Mouse (Mus musculus) liver, postnatal 0 days (tissue): Measurements from ENCODE around the gene Tmem74b. TPM values are rescaled to one million over a fixed set of nuclear protein-coding genes. Genes with fewer than 3 reads are reported as not detected.

Experiments
- ATAC-seq: fragments of 200-750 bp; cut with Nextera tagmentation; 2 replicates; pipeline ENCODE4 v1.8.0; 2017; ENCODE audit warnings: mild to moderate bottlenecking, moderate library complexity
- DNase-seq: peaks from one replicate; pipeline ENCODE4 v3.0.0-alpha.2; 2016
- H3K27ac ChIP-seq: fragments of 300-500 bp; sonication (generic); 2 replicates; pipeline ENCODE4 v1.5.1; 2014; ENCODE audit warnings: antibody characterized with exemption, moderate library complexity, mild to moderate bottlenecking, low read depth
- H3K27me3 ChIP-seq: fragments of 300-500 bp; sonication (generic); 2 replicates; pipeline ENCODE4 v1.6.1; 2014; ENCODE audit warnings: low read length, control low read depth, mixed read lengths; ENCODE audit not compliant: insufficient read depth
- H3K36me3 ChIP-seq: fragments of 300-500 bp; sonication (generic); replicated peaks from 2 replicates; pipeline ENCODE4 v1.6.1; 2014; ENCODE audit warnings: mild to moderate bottlenecking, control low read depth, low read length, moderate library complexity, mixed read lengths; ENCODE audit not compliant: insufficient read depth
- H3K4me1 ChIP-seq: fragments of 300-500 bp; sonication (generic); 2 replicates; pipeline ENCODE4 v1.6.1; 2014; ENCODE audit warnings: antibody characterized with exemption, mild to moderate bottlenecking, control low read depth; ENCODE audit not compliant: insufficient read depth
- H3K4me2 ChIP-seq: fragments of 300-500 bp; sonication (generic); 2 replicates; pipeline ENCODE4 v1.6.1; 2014; ENCODE audit warnings: low read depth, mild to moderate bottlenecking, low read length, moderate library complexity, mixed read lengths
- H3K4me3 ChIP-seq: fragments of 300-500 bp; sonication (generic); 2 replicates; pipeline ENCODE4 v1.5.1; 2014; ENCODE audit warnings: low read depth, low read length
- H3K9ac ChIP-seq: fragments of 300-500 bp; sonication (generic); replicated peaks from 2 replicates; pipeline ENCODE4 v1.6.1; 2014; ENCODE audit warnings: mild to moderate bottlenecking, moderate library complexity
- H3K9me3 ChIP-seq: fragments of 300-500 bp; sonication (generic); 2 replicates; pipeline ENCODE4 v1.6.1; 2016; ENCODE audit warnings: mild to moderate bottlenecking, control low read depth, low read length, mixed read lengths
- CTCF ChIP-seq: sonication (generic); IDR thresholded peaks from 2 replicates; pipeline ENCODE4 v1.5.1; 2016; ENCODE audit warnings: antibody characterized with exemption, low read depth
- EP300 ChIP-seq: IDR thresholded peaks from 2 replicates; pipeline ENCODE4 v1.6.1; 2016; ENCODE audit warnings: antibody characterized with exemption, low read depth, mild to moderate bottlenecking
- WGBS: fragments of 180-500 bp; shearing (Covaris S2); extraction: QIAGEN DNeasy Blood & Tissue Kit; methylation state at CpG from one replicate; pipeline ENCODE4 v1.1.7; 2014; ENCODE audit not compliant: insufficient replicate concordance; 5-methylcytosine and 5-hydroxymethylcytosine counted together
- polyA plus RNA-seq: library from polyadenylated mRNA; unstranded; fragments of >200 nt; fragmentation: Nextera tagmentation; extraction: Ambion mirVana; gene quantifications from 2 replicates; pipeline ENCODE4 v1.2.1, GENCODE M21; 2015

The Tmem74b gene
- polyA plus RNA-seq, 1 experiment from 2014 or later: 0.07 TPM

DNA sequence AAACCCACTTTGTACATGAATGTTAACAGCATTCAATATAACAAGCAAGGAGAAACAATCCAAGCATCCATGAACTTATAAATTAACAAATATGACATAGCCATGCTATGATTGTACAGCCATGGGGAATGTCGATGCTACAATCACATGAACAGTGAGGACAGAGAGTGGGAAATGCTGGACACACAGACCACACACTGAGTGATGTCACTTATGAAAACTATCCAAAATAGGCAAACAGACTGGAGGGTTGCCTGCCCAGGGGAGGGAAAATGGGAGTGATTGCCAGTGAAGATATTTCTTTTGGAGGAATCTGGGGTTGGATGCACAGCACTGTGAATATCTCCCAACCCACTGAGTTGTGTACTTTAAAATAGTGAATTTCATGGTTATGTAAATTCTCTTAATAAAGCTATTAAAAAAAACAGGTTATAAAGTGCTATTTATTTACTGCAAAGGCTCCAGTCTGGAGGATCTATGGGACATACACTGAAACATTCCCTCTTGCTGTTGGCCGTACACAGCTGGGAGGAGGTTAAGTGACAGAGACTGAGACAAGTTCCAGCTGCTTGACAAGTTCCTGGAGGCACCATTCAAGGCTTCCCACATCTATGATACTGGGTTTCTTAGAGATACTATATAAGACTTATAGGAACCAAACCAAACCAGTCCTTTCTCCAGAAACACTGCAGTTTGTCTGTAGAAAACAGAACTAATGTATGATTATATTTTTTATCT is 14.7 kb downstream of the Tmem74b start:
- TF ChIP-seq CTCF: no peak
- TF ChIP-seq EP300: no peak
- ATAC-seq (no peak), DNase-seq (no peak)
- Histone ChIP-seq H3K4me1 (no peaks in the 10 kb centered on the region), H3K27ac (no peak overlapping the region), H3K36me3 (peaks cover 46% of the 10 kb centered on the region), H3K4me2 (no peak overlapping the region), H3K9me3 (no peaks in the 10 kb centered on the region), H3K4me3 (no peak overlapping the region), H3K27me3 (no peaks in the 10 kb centered on the region), H3K9ac (no peak overlapping the region)
- WGBS: 93% methylated on average over 2 of the region's 2 CpGs

- TF ChIP-seq EP300 (no peak), CTCF (no peak)
- ATAC-seq (no peak), DNase-seq (no peak)
- H3K27ac ChIP-seq: no peak overlapping the region
- no peak overlapping the region; the same call in 1 of the 2 replicates for H3K4me2 ChIP-seq
- 75% methylated on average over 2 of the region's 2 CpGs for WGBS
- no peak overlapping the region for H3K9ac ChIP-seq
- H3K36me3 ChIP-seq: peaks cover 78% of the 10 kb centered on the region
- H3K9me3 ChIP-seq: no peaks in the 10 kb centered on the region
- no peaks in the 10 kb centered on the region for H3K4me1 ChIP-seq
- H3K27me3 ChIP-seq: no peaks in the 10 kb centered on the region
- no peak overlapping the region for H3K4me3 ChIP-seq
These were observed 22.3 kb downstream of the Tmem74b start for GRCm38 (mm10) chr2:151724094-151724493.

GRCm38 (mm10) chr2:151733151-151733865 is 31.5 kb downstream of the Tmem74b start:
- ATAC-seq: no peak
- H3K9ac ChIP-seq: no peak overlapping the region
- no peak for TF ChIP-seq CTCF
- no peak for TF ChIP-seq EP300
- H3K27me3 ChIP-seq: no peaks in the 10 kb centered on the region
- no peak overlapping the region for H3K4me2 ChIP-seq
- H3K4me3 ChIP-seq: no peak overlapping the region
- no peaks in the 10 kb centered on the region for H3K9me3 ChIP-seq
- WGBS: 88% methylated on average over 8 of the region's 8 CpGs
- H3K36me3 ChIP-seq: peaks cover 59% of the 10 kb centered on the region
- no peak overlapping the region for H3K27ac ChIP-seq
- H3K4me1 ChIP-seq: peaks cover 5% of the 10 kb centered on the region; the same call in 1 of the 2 replicates
- DNase-seq: no peak

DNA sequence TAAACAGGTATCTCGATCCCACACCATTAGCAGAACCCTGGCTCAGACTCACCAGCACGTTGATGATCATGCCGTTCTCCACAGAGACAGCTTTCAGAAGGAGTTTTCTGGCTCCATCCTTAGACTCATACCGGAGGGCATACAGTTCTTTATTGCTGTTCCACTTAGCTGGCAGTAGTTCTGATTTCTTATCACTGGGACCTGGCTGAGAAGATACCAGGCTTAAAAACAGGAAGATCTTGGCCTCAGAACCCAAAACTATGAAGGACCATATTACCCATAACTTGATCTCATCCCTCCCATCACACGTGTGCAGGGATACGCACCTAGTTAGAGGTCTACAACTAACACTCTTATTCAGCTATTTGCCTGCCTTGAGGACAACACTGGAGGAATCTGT is 33.6 kb downstream of the Tmem74b start:
- no peaks in the 10 kb centered on the region for H3K9me3 ChIP-seq
- H3K4me2 ChIP-seq: no peak overlapping the region
- H3K4me3 ChIP-seq: no peak overlapping the region
- ATAC-seq (no peak), DNase-seq (no peak)
- peaks cover 38% of the 10 kb centered on the region for H3K36me3 ChIP-seq
- H3K4me1 ChIP-seq: peaks cover 23% of the 10 kb centered on the region
- TF ChIP-seq EP300 (no peak), CTCF (no peak)
- no peak overlapping the region for H3K27ac ChIP-seq
- 85% methylated on average over 6 of the region's 6 CpGs for WGBS
- H3K9ac ChIP-seq: no peak overlapping the region
- H3K27me3 ChIP-seq: no peaks in the 10 kb centered on the region

DNA sequence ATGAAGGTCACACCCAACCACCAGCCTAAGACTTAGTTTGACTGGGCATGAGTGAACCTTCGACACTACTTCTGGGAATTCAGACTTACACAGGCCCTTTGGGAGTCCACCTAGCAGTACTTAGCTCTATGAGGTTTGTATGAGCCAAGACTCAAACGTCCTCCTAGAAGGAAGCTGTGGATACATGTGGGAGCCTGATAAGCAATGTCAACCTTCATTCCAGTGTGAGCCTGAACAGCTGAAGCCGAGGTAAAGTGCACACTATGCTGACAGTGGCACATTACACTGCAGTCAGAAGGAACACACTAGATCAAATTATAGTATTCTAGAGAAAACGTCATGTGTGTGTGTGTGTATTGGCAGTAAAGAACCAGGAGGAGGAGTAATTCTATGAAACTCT is 36.7 kb downstream of the Tmem74b start:
- no peaks in the 10 kb centered on the region for H3K27me3 ChIP-seq
- peak overlapping the region; percentile 85 for H3K4me2 ChIP-seq
- 55% methylated on average over 4 of the region's 4 CpGs for WGBS
- H3K27ac ChIP-seq: peak overlapping the region; percentile 84; the same call in 1 of the 2 replicates
- peak overlapping the region; percentile 81 for H3K4me3 ChIP-seq
- no peaks in the 10 kb centered on the region for H3K9me3 ChIP-seq
- DNase-seq: no peak
- no peak for TF ChIP-seq CTCF
- TF ChIP-seq EP300: no peak
- H3K36me3 ChIP-seq: peaks cover 22% of the 10 kb centered on the region
- ATAC-seq: no peak
- peak overlapping the region; percentile 86 for H3K9ac ChIP-seq
- H3K4me1 ChIP-seq: peaks cover 40% of the 10 kb centered on the region

DNA sequence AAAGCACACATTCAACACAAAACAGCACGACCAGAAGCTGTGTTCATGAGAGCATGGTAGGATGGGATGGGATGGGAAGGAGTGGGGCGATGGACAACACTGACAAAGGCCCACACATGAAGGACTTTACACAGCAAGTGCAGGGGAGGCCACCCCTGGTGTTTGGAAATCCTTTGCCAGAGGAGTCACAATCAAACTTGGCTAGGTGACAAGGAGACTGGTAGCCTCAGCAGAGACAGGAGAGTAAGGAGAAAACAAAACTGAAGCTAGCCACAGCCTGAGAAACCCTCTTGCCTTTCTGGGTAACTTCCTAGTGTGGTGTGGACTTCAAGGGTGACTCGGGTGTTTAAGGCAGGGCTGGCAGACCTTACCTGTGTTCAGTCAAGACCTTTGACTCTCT is 37.3 kb downstream of the Tmem74b start:
- Histone ChIP-seq H3K4me1 (peaks cover 40% of the 10 kb centered on the region), H3K27ac (peak overlapping the region; percentile 84), H3K4me2 (peak overlapping the region; percentile 85), H3K27me3 (no peaks in the 10 kb centered on the region), H3K36me3 (peaks cover 16% of the 10 kb centered on the region), H3K4me3 (peak overlapping the region; percentile 81), H3K9me3 (no peaks in the 10 kb centered on the region), H3K9ac (peak overlapping the region; percentile 86)
- ATAC-seq (no peak), DNase-seq (no peak)
- 73% methylated on average over 3 of the region's 3 CpGs for WGBS
- no peak for TF ChIP-seq EP300
- TF ChIP-seq CTCF: no peak
